Mouse (Mus musculus): ENCODE measurements at regions not wholly inside any gene's neighbourhood (a gene's known extent, or its start where the extent isn't known, plus 50 kb on each side); places are given as distances from the start of the nearest gene placed in this dataset.

DNA sequence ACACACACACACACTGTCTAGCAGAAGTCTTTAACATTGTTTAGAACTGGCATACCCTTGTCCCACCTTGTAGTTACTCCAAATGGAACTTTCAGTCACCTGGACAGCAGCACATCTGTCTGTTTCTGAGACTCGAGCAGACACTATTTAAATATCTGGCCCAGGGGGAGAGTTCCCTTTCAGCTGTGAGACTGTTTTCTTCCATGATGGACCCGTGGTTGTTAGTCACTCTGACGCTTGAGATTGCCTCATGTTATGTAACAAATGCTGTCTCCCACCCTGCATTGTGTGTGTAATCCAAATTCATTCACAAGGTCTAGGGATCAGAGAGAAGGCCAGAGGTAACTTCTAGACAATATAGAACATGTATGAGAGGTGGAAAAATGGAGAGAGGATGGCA lies 174.2 kb downstream of the Otol1 start:
- H3K27ac ChIP-seq (replicated peaks; ENCODE audit: low read depth, low read length) = no peak overlapping the region
- no peaks in the 10 kb centered on the region for H3K4me1 ChIP-seq (ENCODE audit: control insufficient read depth, insufficient read depth, low read length)
- WGBS = 70% methylated on average over 3 of the region's 3 CpGs
- no peak overlapping the region for H3K4me3 ChIP-seq (ENCODE audit: low read depth, low read length)
- H3K4me2 ChIP-seq (ENCODE audit: low read depth, severe bottlenecking) = no peak overlapping the region
- ATAC-seq (ENCODE audit: insufficient number of reproducible peaks, low FRiP score, low TSS enrichment, low read depth) (no peak), DNase-seq (ENCODE audit: low spot score) (no peak)
- no peaks in the 10 kb centered on the region for H3K27me3 ChIP-seq (ENCODE audit: control insufficient read depth, insufficient read depth, low read length)
- no peaks in the 10 kb centered on the region for H3K36me3 ChIP-seq (ENCODE audit: control insufficient read depth, insufficient read depth, low read length)
- no peaks in the 10 kb centered on the region for H3K9me3 ChIP-seq (ENCODE audit: control insufficient read depth, low read length)
- no peak overlapping the region for H3K9ac ChIP-seq (ENCODE audit: low read length)

DNA sequence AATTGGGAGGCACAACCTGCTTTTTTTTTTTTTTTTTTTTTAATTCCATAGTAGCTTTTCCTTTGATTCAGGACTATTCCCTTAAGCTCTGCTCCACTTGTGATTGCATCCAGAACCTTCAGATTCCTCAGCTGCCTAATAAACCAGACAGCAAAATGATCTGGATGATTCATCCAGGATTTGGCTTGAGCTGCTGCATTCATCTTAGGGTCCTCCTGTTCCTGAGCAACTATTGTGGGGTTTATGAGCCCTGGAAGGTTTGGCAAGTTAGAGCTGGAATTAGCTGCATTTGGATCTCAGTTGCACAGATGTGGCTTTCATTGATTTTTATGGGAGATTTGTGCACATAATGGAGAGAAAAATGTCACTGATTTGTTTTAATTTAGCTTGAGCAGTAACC lies 183.3 kb downstream of the Otol1 start:
- ATAC-seq (ENCODE audit: insufficient number of reproducible peaks, low FRiP score, low TSS enrichment, low read depth) (no peak), DNase-seq (ENCODE audit: low spot score) (no peak)
- Histone ChIP-seq H3K4me1 (ENCODE audit: control insufficient read depth, insufficient read depth, low read length) (no peaks in the 10 kb centered on the region), H3K27me3 (ENCODE audit: control insufficient read depth, insufficient read depth, low read length) (no peaks in the 10 kb centered on the region), H3K9me3 (ENCODE audit: control insufficient read depth, low read length) (no peaks in the 10 kb centered on the region), H3K4me3 (ENCODE audit: low read depth, low read length) (no peak overlapping the region), H3K9ac (ENCODE audit: low read length) (no peak overlapping the region), H3K27ac (replicated peaks; ENCODE audit: low read depth, low read length) (no peak overlapping the region), H3K4me2 (ENCODE audit: low read depth, severe bottlenecking) (no peak overlapping the region), H3K36me3 (ENCODE audit: control insufficient read depth, insufficient read depth, low read length) (no peaks in the 10 kb centered on the region)

DNA sequence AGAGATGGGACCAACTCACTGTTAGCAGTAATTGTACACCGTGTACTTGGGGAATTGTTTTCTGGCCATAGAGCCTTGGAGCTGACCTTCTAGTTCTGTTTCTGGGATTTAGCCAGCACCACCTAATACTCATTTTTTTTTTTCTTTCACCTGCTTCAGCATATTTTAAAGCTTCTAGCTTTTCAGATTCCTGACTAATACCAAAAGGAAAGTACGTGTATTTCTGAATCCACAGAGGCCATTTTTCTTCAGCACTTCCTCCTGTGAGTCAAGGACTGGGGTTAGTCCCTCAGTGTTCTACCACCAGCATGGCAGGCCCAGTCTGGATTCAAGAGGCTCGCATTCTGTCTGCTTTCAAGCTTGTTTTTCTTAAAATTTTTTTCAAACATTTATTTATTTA lies 189.3 kb downstream of the Otol1 start:
- H3K4me1 ChIP-seq (ENCODE audit: control insufficient read depth, insufficient read depth, low read length) = no peaks in the 10 kb centered on the region
- 91% methylated on average over 3 of the region's 3 CpGs for WGBS
- no peak overlapping the region for H3K4me2 ChIP-seq (ENCODE audit: low read depth, severe bottlenecking)
- H3K27me3 ChIP-seq (ENCODE audit: control insufficient read depth, insufficient read depth, low read length) = no peaks in the 10 kb centered on the region
- ATAC-seq (ENCODE audit: insufficient number of reproducible peaks, low FRiP score, low TSS enrichment, low read depth) (no peak), DNase-seq (ENCODE audit: low spot score) (no peak)
- no peak overlapping the region for H3K27ac ChIP-seq (replicated peaks; ENCODE audit: low read depth, low read length)
- no peak overlapping the region for H3K9ac ChIP-seq (ENCODE audit: low read length)
- no peaks in the 10 kb centered on the region for H3K9me3 ChIP-seq (ENCODE audit: control insufficient read depth, low read length)
- H3K4me3 ChIP-seq (ENCODE audit: low read depth, low read length) = no peak overlapping the region
- no peaks in the 10 kb centered on the region for H3K36me3 ChIP-seq (ENCODE audit: control insufficient read depth, insufficient read depth, low read length)

DNA sequence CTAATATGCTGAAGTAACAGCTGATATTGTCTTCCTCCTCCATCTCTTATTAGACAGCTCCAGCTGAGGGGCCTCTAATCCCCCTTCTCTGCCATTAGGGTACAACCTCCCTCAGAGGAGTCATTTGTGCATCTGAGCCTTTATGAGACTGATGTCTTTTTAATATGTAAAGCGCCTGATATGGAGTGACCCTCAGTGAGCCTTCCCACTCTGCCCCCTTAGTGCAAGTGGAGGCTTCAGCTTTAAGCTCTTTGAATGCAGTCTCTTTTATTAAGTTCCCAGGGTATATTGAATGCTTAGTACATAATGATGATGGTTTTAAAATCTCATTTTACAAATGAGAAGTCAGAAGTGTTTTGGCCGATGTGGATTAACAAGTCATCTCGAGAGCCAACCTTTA lies 191.5 kb downstream of the Otol1 start:
- no peak overlapping the region for H3K27ac ChIP-seq (replicated peaks; ENCODE audit: low read depth, low read length)
- no peak overlapping the region for H3K4me2 ChIP-seq (ENCODE audit: low read depth, severe bottlenecking)
- no peak overlapping the region for H3K9ac ChIP-seq (ENCODE audit: low read length)
- WGBS = 81% methylated on average over 3 of the region's 3 CpGs
- DNase-seq (ENCODE audit: low spot score) = no peak
- H3K27me3 ChIP-seq (ENCODE audit: control insufficient read depth, insufficient read depth, low read length) = no peaks in the 10 kb centered on the region
- no peak overlapping the region for H3K4me3 ChIP-seq (ENCODE audit: low read depth, low read length)
- no peaks in the 10 kb centered on the region for H3K9me3 ChIP-seq (ENCODE audit: control insufficient read depth, low read length)
- H3K4me1 ChIP-seq (ENCODE audit: control insufficient read depth, insufficient read depth, low read length) = no peaks in the 10 kb centered on the region
- ATAC-seq (ENCODE audit: insufficient number of reproducible peaks, low FRiP score, low TSS enrichment, low read depth) = no peak
- no peaks in the 10 kb centered on the region for H3K36me3 ChIP-seq (ENCODE audit: control insufficient read depth, insufficient read depth, low read length)

DNA sequence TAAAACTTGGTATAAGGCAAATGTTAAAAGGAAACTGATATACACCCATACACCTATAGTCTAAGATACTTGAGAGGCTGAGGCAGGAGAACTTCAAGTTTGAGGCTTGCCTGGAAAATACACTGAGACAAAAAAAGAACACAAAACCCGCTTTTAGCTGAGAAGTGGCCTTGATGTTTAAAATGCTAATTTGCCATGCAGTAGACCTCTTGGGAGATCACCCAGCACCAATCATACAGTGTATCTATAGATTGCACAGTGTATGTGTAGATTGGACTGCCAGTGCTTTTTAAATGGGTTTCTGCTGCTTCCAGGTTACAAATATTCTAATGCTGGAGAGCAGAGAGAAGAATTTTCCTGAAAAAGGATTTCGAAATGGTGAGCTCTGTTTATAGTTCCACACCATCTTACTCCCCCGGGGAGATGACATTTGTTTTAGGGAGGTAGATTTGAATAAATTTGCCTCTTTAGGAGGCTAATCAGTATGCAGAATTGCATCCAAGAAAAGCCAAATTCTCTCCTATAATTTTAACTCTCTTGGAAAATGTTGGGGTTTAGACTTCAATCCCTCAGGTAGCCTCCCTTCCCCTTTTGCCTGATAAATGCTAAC lies 194.0 kb downstream of the Otol1 start:
- H3K4me1 ChIP-seq (ENCODE audit: control insufficient read depth, insufficient read depth, low read length) = no peaks in the 10 kb centered on the region
- no peaks in the 10 kb centered on the region for H3K27me3 ChIP-seq (ENCODE audit: control insufficient read depth, insufficient read depth, low read length)
- H3K4me2 ChIP-seq (ENCODE audit: low read depth, severe bottlenecking) = no peak overlapping the region
- H3K36me3 ChIP-seq (ENCODE audit: control insufficient read depth, insufficient read depth, low read length) = no peaks in the 10 kb centered on the region
- H3K4me3 ChIP-seq (ENCODE audit: low read depth, low read length) = no peak overlapping the region
- DNase-seq (ENCODE audit: low spot score) (no peak), ATAC-seq (ENCODE audit: insufficient number of reproducible peaks, low FRiP score, low TSS enrichment, low read depth) (no peak)
- 85% methylated on average over 3 of the region's 3 CpGs for WGBS
- H3K9me3 ChIP-seq (ENCODE audit: control insufficient read depth, low read length) = no peaks in the 10 kb centered on the region
- no peak overlapping the region for H3K9ac ChIP-seq (ENCODE audit: low read length)
- no peak overlapping the region for H3K27ac ChIP-seq (replicated peaks; ENCODE audit: low read depth, low read length)

DNA sequence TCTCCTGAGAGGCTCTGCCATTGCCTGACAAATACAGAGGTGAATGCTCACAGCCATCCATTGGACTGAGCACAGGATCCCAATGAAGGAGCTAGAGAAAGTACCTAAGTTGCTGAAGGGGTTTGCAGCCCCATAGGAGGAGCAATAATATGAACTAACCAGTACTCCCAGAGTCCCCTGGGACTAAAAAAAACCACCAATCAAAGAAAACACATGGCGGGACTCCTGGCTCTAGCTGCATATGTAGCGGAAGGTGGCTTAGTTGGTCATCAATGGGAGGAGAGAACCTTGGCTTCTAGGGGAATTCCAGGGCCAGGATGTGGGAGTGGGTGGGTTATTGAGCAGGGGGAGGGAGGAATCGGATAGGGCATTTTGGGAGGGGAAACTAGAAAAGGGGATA lies 207.8 kb downstream of the Otol1 start:
- no peaks in the 10 kb centered on the region for H3K27me3 ChIP-seq (ENCODE audit: control insufficient read depth, insufficient read depth, low read length)
- ATAC-seq (ENCODE audit: insufficient number of reproducible peaks, low FRiP score, low TSS enrichment, low read depth) = no peak

DNA sequence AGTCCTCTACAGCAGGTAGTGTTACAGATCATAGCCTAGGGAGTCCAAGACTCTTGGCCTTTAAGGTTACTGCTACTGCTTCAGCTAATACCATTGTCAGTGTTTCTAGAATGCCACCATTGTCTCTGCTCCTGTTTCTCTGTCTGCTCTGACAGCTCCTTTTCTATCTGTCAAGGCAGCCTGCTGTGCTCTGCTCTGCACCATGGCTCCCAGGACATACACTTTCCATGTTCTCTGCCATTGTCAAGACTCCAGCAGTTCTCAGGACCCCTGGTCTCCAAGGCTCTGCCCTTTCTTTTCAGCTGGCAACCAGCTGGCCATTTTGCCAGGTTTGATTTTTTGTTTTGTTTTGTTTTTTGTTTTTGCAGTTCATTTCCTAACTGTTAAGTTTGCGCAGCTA lies 208.7 kb downstream of the Otol1 start:
- no peaks in the 10 kb centered on the region for H3K27me3 ChIP-seq (ENCODE audit: control insufficient read depth, insufficient read depth, low read length)
- DNase-seq (ENCODE audit: low spot score) = no peak
- 92% methylated on average over 1 of the region's 1 CpGs for WGBS
- ATAC-seq (ENCODE audit: insufficient number of reproducible peaks, low FRiP score, low TSS enrichment, low read depth) = no peak
- no peaks in the 10 kb centered on the region for H3K9me3 ChIP-seq (ENCODE audit: control insufficient read depth, low read length)
- H3K36me3 ChIP-seq (ENCODE audit: control insufficient read depth, insufficient read depth, low read length) = no peaks in the 10 kb centered on the region
- H3K4me1 ChIP-seq (ENCODE audit: control insufficient read depth, insufficient read depth, low read length) = no peaks in the 10 kb centered on the region
- no peak overlapping the region for H3K27ac ChIP-seq (replicated peaks; ENCODE audit: low read depth, low read length)
- H3K4me2 ChIP-seq (ENCODE audit: low read depth, severe bottlenecking) = no peak overlapping the region
- no peak overlapping the region for H3K4me3 ChIP-seq (ENCODE audit: low read depth, low read length)
- H3K9ac ChIP-seq (ENCODE audit: low read length) = no peak overlapping the region

More for the DNA sequence above, 207.8 kb downstream of the Otol1 start:
- no peaks in the 10 kb centered on the region for H3K9me3 ChIP-seq (ENCODE audit: control insufficient read depth, low read length)
- no peaks in the 10 kb centered on the region for H3K4me1 ChIP-seq (ENCODE audit: control insufficient read depth, insufficient read depth, low read length)
- H3K4me2 ChIP-seq (ENCODE audit: low read depth, severe bottlenecking) = no peak overlapping the region
- no peak overlapping the region for H3K4me3 ChIP-seq (ENCODE audit: low read depth, low read length)
- no peaks in the 10 kb centered on the region for H3K36me3 ChIP-seq (ENCODE audit: control insufficient read depth, insufficient read depth, low read length)
- H3K9ac ChIP-seq (ENCODE audit: low read length) = no peak overlapping the region
- 89% methylated on average over 3 of the region's 3 CpGs for WGBS
- H3K27ac ChIP-seq (replicated peaks; ENCODE audit: low read depth, low read length) = no peak overlapping the region
- DNase-seq (ENCODE audit: low spot score) = no peak

DNA sequence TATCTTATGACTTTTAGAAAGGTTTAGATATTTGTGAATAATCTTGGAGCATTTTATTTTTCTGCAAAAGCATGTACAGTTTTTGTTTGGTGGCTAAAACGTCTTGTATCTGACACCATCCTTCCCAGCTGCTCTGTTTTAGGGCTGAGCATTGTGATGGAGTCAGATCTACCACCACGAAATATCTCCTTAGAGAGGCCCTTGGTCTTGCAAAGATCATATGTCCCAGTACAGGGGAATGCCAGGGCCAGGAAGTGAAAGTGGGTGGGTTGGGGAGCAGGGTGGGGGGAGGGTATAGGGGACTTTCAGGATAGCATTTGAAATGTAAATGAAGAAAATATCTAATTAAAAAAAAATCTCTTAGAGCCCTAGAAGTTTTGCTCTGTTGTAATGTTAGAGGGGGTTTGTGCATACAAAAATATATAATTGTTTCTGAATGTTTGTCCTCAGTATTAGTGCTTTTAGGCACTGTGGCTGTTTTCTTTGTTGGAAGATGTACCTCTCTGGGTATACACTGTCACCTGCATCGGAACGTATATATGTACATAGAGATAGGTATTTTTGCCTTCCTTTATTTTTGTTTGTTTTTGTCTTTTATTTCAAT lies 211.4 kb downstream of the Otol1 start:
- no peak for ATAC-seq (ENCODE audit: insufficient number of reproducible peaks, low FRiP score, low TSS enrichment, low read depth)

More for the DNA sequence above, 211.4 kb downstream of the Otol1 start:
- no peak for DNase-seq (ENCODE audit: low spot score)
- Histone ChIP-seq H3K9me3 (ENCODE audit: control insufficient read depth, low read length) (no peaks in the 10 kb centered on the region), H3K27me3 (ENCODE audit: control insufficient read depth, insufficient read depth, low read length) (no peaks in the 10 kb centered on the region), H3K36me3 (ENCODE audit: control insufficient read depth, insufficient read depth, low read length) (no peaks in the 10 kb centered on the region), H3K4me1 (ENCODE audit: control insufficient read depth, insufficient read depth, low read length) (no peaks in the 10 kb centered on the region), H3K4me2 (ENCODE audit: low read depth, severe bottlenecking) (no peak overlapping the region), H3K9ac (ENCODE audit: low read length) (no peak overlapping the region), H3K27ac (replicated peaks; ENCODE audit: low read depth, low read length) (no peak overlapping the region), H3K4me3 (ENCODE audit: low read depth, low read length) (no peak overlapping the region)
- WGBS = 80% methylated on average over 4 of the region's 4 CpGs
